Mouse (Mus musculus) urinary bladder, postnatal 0 days (tissue): ENCODE results near the gene Homer2. TPM values are rescaled to one million over a fixed set of nuclear protein-coding genes. Genes with fewer than 3 reads are reported as not detected.

Source experiments
- polyA plus RNA-seq: library from polyadenylated mRNA; unstranded; fragments of >200 nt; fragmentation: Nextera tagmentation; extraction: Ambion mirVana; gene quantifications from 2 replicates; pipeline ENCODE4 v1.2.1, GENCODE M21; 2015

The Homer2 gene
- 57.8 and 78.9 TPM in 2 replicates for polyA plus RNA-seq

DNA sequence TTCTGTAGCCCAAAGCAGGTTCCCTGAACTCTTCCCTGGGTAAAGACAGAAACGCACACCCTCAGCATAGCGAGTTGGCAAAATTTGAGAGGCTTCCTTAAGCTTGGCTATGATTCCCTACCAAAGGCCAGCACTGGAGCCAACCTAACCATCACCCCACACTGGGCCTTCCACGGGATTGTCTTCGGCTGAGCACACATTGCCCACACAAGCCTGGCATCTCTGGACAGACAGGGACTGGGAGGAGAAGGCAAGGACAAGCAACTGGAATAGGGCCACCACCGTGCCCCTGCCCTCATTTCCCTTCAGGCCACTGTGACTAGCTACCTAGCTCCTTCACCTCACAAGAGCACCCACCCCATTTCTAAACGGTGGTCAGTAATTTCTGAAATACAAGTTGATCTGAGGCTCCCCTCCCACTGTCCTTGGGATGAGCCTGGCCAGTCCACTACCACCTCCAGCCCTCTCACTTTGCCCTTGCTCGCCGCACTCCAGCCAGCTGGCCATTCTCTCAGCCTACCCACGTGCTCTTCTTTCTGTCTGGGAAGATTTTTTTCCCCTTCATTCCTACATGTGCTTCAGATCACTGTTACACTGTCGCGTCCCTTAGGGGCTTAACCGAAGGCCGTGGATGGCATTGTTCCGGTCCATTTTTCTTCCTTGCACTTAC, at the start of gene Homer2:
TSS of gene Homer2 (minus strand) at position 57 of the 670 bp plus-strand sequence.

DNA sequence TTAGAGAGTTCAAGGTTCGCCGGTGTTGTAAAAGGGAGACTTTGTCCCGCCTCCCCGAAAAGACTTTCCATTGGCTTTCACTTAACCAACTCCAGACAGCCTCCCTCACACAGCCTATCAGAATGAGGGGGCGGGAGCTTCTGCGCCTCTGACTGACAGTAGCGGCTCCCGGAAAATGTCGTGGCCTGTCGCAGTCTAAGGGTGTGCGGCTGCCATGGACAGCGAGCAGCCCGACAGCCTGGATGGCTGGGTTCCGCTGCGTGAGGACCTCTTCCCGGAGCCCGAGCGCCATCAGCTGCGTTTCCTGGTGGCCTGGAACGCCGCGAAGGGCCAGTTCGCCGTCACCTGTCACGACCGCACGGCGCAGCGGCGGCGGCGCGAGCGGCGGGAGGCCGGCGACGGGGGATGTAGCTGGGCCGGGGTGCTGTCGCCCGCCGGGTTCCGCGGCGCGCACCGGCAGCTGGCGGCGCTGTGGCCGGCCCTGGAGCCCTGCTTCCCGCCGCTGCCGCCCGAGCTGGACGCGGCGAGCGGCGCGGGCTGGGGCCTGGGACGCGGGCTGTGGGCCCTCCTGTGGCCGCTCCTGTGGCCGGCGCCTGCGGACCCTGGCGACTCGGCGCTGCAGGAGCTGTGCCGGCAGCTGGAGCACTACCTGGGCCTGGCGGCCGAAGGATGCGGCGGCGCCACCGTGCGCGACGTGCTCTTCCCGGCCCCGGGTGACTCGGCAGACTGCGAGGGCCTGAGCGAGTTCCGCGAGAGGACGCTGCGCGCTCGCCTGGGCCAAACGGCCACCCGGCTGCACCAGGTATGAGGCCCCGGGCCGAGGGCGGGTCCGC, 136.0 kb downstream of the Homer2 start, which contains the start of gene Whamm:
TSS of gene Whamm (plus strand) at position 159 of the 833 bp plus-strand sequence.

DNA sequence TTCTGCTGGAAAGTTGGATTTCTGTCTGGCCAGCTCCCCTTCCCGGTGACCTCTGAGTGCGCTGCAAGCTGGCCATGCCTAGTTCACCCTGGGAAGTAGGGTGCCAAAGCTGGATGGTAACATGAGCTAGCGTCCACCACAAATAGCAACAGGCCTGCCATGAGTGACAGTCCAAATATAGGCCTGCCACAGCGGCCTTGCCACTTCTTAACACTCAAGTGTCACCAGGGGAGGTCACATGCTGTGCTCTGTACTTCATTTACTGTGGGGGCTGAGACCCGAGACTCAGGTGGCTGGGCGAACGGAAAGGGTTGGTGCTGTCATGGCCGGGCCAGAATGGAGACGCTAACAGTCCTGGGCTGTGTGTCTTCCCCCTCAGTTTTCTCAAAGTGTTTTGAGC, 140.4 kb downstream of the Homer2 start, which contains the start of gene Fsd2:
TSS of gene Fsd2 (minus strand) at position 53 of the 400 bp plus-strand sequence.

Other genes starting within 250 kb of the Homer2 start
- 0.20 and 0.23 TPM in 2 replicates for gene Ap3b2, start 213.6 kb downstream of the Homer2 start, polyA plus RNA-seq
- not detected in 2 replicates for gene BC048679, start 209.2 kb downstream of the Homer2 start, polyA plus RNA-seq
- gene Fsd2, start 140.6 kb downstream of the Homer2 start, polyA plus RNA-seq = 0.04 TPM in 2 replicates
- 3.8 TPM in 2 replicates for gene Whamm, start 136.3 kb downstream of the Homer2 start, polyA plus RNA-seq
- gene Ramac, start 55.4 kb upstream of the Homer2 start, polyA plus RNA-seq = 109 and 119 TPM in 2 replicates
- 36.8 and 42.9 TPM in 2 replicates for gene 3110040N11Rik, start 82.0 kb upstream of the Homer2 start, polyA plus RNA-seq
- gene Btbd1, start 121.9 kb upstream of the Homer2 start, polyA plus RNA-seq = 39.5 and 42.3 TPM in 2 replicates
- not detected in 2 replicates for gene Gm10160, start 148.3 kb upstream of the Homer2 start, polyA plus RNA-seq
- 8.7 and 9.0 TPM in 2 replicates for gene Tm6sf1, start 151.5 kb upstream of the Homer2 start, polyA plus RNA-seq
- 7.6 and 9.2 TPM in 2 replicates for gene Hdgfl3, start 226.9 kb upstream of the Homer2 start, polyA plus RNA-seq